Mouse (Mus musculus) kidney, adult 11 months (tissue): Measurements from ENCODE around the gene Zfp809.

Experiments
- DNase-seq: peaks from one replicate; pipeline ENCODE4 v3.0.0; 2022

Gene Zfp809

DNA sequence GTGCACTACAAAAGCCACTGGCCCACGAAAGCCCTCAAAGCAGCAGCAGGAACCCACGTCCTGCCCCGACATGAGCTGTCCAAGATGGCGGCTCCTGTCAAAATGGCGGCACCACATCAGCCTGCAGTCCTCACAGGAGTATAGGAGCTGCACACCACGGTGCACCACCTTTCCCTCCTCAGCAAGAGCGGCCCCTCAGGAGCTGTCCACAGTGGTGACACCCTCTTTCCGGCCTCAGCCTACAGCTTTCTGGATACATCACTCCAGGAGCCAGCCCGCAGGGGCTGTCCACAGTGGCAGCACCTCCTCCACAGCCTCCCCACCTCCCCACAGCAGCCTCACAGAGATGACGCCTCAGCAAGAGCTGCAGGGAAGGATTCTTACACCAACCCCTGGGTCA lies 37.1 kb downstream of the Zfp809 start:
- DNase-seq: no peak

DNA sequence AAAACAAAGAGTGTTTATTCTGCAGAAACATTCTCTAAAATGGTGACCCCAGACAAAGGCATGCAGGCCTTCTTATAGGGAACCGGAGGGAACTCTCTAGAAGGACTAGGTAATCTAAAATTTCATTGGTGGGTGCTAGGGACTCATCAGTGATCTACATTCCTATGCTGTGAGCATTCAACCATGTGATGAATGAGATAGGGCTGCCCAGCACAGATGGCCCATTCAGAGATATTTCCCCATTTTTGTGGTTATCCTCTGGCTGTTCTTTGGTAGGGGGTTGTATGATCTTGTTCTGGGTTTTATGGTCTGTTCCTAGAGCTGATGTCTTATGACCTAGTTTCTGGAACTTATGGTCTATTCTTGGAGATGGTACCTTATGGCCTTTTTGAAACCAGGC lies 43.4 kb downstream of the Zfp809 start:
- DNase-seq: no peak

DNA sequence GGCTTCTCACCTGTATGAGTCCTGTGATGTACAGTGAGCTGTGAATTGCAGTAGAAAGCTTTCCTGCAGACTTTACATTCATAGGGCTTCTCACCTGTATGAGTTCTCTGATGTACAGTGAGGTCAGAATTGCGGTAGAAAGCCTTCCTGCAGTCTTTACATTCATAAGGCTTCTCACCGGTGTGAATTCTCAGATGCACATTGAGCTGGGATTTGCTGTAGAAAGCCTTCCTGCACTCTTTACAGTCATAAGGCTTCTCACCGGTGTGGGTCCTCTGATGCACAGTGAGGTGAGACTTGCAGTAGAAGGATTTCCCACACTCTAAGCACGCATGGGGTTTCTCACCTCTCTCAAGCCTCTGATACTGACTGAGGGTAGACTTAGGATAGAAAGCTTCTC lies 53.2 kb downstream of the Zfp809 start:
- no peak for DNase-seq
